Mouse (Mus musculus) heart, embryonic 11.5 days (tissue): Measurements from ENCODE around the gene Tbc1d17. TPM values are rescaled to one million over a fixed set of nuclear protein-coding genes. Genes with fewer than 3 reads are reported as not detected.
A peak's percentile ranks its signal among the peaks of the same experiment; 100 is the strongest.

ENCODE experiments used
- ATAC-seq: fragments of 200-750 bp; cut with Nextera tagmentation; replicated peaks from 2 replicates; pipeline ENCODE4 v1.8.0; 2017; ENCODE audit warnings: moderate library complexity; ENCODE audit not compliant: insufficient number of reproducible peaks, low FRiP score, low TSS enrichment
- H3K27ac ChIP-seq: fragments of 300-500 bp; sonication (generic); 2 replicates; pipeline ENCODE4 v1.5.1; 2014; ENCODE audit warnings: mild to moderate bottlenecking, low read depth, low read length
- H3K27me3 ChIP-seq: fragments of 300-500 bp; sonication (generic); 2 replicates; pipeline ENCODE4 v1.6.1; 2014; ENCODE audit warnings: mild to moderate bottlenecking, low read length, mixed read lengths; ENCODE audit not compliant: control insufficient read depth, insufficient read depth
- H3K36me3 ChIP-seq: fragments of 300-500 bp; sonication (generic); 2 replicates; pipeline ENCODE4 v1.6.1; 2014; ENCODE audit warnings: mild to moderate bottlenecking, low read length, moderate library complexity, mixed read lengths; ENCODE audit not compliant: control insufficient read depth, insufficient read depth
- H3K4me1 ChIP-seq: fragments of 300-500 bp; sonication (generic); 2 replicates; pipeline ENCODE4 v1.6.1; 2014; ENCODE audit warnings: low read length; ENCODE audit not compliant: control insufficient read depth, insufficient read depth
- H3K4me2 ChIP-seq: fragments of 300-500 bp; sonication (generic); 2 replicates; pipeline ENCODE4 v1.6.1; 2014; ENCODE audit warnings: mild to moderate bottlenecking, moderate library complexity
- H3K4me3 ChIP-seq: fragments of 300-500 bp; sonication (generic); 2 replicates; pipeline ENCODE4 v1.5.1; 2014; ENCODE audit warnings: low read depth, low read length
- H3K9ac ChIP-seq: fragments of 300-500 bp; sonication (generic); 2 replicates; pipeline ENCODE4 v1.6.1; 2014; ENCODE audit warnings: mild to moderate bottlenecking, low read depth, low read length, moderate library complexity
- H3K9me3 ChIP-seq: fragments of 300-500 bp; sonication (generic); replicated peaks from 2 replicates; pipeline ENCODE4 v1.6.1; 2016; ENCODE audit warnings: low read length; ENCODE audit not compliant: control insufficient read depth
- WGBS: fragments of 180-500 bp; shearing (Covaris S2); extraction: QIAGEN DNeasy Blood & Tissue Kit; methylation state at CpG from one replicate; pipeline ENCODE4 v1.1.7; 2014; ENCODE audit not compliant: insufficient replicate concordance; 5-methylcytosine and 5-hydroxymethylcytosine counted together
- polyA plus RNA-seq: library from polyadenylated mRNA; unstranded; fragments of >200 nt; fragmentation: Nextera tagmentation; extraction: Ambion mirVana; gene quantifications from 2 replicates; pipeline ENCODE4 v1.2.1, GENCODE M21; 2014

The Tbc1d17 gene
- 48.2 and 49.2 TPM in 2 replicates for polyA plus RNA-seq

DNA sequence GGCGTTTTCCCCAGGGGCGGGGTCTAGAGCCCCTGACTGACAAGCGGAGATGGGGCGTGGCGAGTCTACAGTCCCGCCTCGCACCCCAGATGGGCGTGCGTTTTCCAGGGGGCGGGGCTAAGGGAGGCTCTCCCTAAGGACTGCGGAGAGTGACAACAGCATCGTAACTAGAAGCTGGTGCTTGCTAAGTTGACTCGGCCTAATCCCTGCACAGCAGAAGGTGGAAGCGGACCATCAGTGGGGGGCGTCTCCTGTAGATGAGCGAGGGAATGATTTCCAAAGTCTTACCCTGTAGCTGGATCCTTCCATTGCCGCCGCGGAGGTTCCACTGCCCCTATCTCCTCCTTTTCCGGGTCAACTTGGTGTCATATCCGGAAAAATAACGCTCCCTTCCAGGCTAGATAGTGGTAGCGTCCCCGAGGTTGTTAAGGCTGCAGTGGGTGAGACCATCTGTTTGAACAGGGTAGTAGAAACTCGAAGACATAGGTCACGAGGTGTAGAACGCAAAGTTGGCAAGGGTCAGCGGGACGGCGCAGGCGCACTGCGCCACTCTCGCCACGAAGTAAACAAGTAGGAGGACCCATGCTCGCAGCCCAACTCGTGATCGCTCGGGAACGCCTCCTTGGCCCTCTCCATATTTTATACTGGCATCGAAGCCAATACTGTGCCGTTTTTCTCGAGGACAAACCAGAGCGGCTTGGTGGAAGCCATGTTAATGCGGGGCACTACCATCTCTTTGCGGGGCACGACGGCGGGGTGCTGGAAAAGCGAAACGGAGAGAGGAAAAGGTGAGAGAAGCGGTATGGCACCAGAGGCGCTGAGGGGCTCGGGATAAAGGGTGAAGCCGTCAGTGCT lies at the start of gene Tbc1d17, which contains the start of gene Akt1s1:
Tbc1d17 (minus strand) TSS at position 519 of the 855 bp plus-strand sequence.
Akt1s1 (plus strand) TSS at position 431 of the 855 bp plus-strand sequence.
- H3K9me3 ChIP-seq: no peaks in the 10 kb centered on the region
- peak within 1 kb of the TSS; percentile 96 for H3K4me2 ChIP-seq
- H3K27me3 ChIP-seq: no peaks in the 10 kb centered on the region
- peak within 1 kb of the TSS; percentile 97 for H3K27ac ChIP-seq
- peak within 1 kb of the TSS; percentile 93 for H3K9ac ChIP-seq
- H3K4me3 ChIP-seq: peak within 1 kb of the TSS; percentile 87
- peaks cover 19% of the 10 kb centered on the region for H3K36me3 ChIP-seq
- under 1% methylated on average over 54 of the region's 54 CpGs for WGBS
- H3K4me1 ChIP-seq: peaks cover 17% of the 10 kb centered on the region
- peak; percentile 81 for ATAC-seq

DNA sequence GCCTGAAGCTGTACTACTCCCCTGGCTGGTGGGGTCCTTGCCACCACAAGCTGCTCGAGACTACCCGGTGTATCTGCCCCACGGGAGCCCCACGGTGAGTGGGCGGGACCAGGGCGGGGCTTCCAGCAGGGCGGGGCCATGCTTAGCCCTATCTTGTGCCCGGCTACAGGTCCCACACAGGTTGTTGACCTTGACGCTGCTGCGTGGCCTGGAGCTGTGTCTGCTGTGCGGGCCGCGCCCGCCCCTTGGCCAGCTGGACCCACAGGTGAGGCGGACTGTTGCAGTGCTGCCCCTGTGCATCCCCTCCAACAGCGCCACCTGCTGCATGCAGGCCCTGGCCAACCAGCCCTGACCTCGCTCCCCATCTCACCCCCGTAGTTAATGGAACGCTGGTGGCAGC lies 49.7 kb upstream of the Tbc1d17 start:
- no peak for ATAC-seq
- 32% methylated on average over 19 of the region's 19 CpGs for WGBS
- no peaks in the 10 kb centered on the region for H3K27me3 ChIP-seq
- H3K4me1 ChIP-seq: peaks cover 26% of the 10 kb centered on the region
- H3K4me3 ChIP-seq: no peak overlapping the region
- H3K36me3 ChIP-seq: peaks cover 11% of the 10 kb centered on the region
- no peaks in the 10 kb centered on the region for H3K9me3 ChIP-seq
- no peak overlapping the region for H3K9ac ChIP-seq
- no peak overlapping the region for H3K27ac ChIP-seq
- peak overlapping the region; percentile 7; the same call in 1 of the 2 replicates for H3K4me2 ChIP-seq

DNA sequence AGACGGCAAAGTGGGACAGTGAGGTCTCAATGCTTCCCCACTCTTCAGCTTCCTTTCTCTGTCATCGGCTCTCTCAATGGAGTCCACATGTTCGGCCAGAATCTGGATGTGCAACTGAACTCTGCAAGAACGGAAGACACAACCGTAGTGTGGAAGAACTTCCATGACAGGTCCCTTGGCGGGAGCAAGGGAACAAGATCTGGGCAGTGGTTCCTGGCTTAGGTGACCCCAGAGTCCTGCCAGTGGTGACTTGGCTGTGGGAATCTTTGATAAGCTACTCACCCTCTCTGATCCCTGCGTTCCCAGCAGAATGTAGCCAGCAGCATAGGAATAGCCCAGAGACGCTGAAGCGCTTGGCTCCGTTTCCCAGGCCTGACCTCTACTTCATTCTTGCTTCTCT lies 47.6 kb upstream of the Tbc1d17 start:
- H3K4me1 ChIP-seq: peaks cover 19% of the 10 kb centered on the region
- peak overlapping the region; percentile 72 for H3K27ac ChIP-seq
- no peaks in the 10 kb centered on the region for H3K27me3 ChIP-seq
- H3K4me3 ChIP-seq: peak overlapping the region; percentile 51
- H3K9me3 ChIP-seq: no peaks in the 10 kb centered on the region
- peak overlapping the region; percentile 79 for H3K4me2 ChIP-seq
- H3K9ac ChIP-seq: peak overlapping the region; percentile 77
- WGBS: 43% methylated on average over 10 of the region's 10 CpGs
- no peak for ATAC-seq
- H3K36me3 ChIP-seq: no peaks in the 10 kb centered on the region; the same call in 1 of the 2 replicates

DNA sequence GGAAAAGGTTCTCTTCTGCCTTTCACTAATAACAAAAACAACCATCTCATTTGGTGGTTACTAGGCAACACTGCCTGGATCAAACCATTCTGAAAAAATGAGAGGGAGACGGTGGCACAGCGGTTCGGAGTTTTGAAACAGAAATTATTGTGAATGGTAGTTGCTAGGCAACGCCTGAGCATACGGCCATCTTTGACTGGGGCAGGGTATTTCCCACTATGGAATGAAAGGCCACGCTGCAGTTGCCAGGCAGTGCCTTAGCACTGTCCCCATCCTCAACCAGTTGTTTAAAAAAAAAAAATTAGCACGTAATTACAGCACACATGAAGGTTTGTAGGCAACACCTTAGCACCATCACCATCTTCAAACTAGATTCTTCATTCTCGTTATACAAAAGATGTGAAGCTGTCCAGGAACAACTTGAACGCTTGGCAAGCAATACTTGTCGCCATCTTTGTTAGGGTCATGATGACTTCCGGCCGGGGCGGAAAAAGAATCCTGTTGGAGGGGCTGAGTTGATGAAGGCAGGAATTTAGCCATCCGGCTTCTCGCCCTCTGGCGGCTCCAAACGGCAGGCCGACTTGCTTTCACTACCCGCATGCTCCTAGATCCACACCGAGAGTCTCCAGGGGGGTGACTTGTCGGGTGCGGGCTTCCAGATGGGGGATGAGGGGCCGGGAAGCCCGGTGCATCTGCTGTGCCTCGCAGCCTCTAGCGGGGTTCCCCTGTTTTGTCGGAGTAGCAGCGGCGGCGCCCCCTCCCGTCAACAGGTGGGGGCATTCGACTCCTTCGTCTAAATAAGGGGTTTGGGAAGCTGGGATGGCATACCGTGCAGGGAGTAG lies 46.9 kb upstream of the Tbc1d17 start, which contains the start of gene Fuz:
Fuz (plus strand) TSS at position 487 of the 842 bp plus-strand sequence.
- Histone ChIP-seq H3K4me2 (peak within 1 kb of the TSS; percentile 79), H3K27me3 (no peaks in the 10 kb centered on the region), H3K9ac (peak within 1 kb of the TSS; percentile 77), H3K4me3 (peak within 1 kb of the TSS; percentile 51), H3K4me1 (peaks cover 17% of the 10 kb centered on the region), H3K27ac (peak within 1 kb of the TSS; percentile 72), H3K9me3 (no peaks in the 10 kb centered on the region), H3K36me3 (no peaks in the 10 kb centered on the region; the same call in 1 of the 2 replicates)
- 2% methylated on average over 34 of the region's 34 CpGs for WGBS
- 0 out of 2 replicates have a peak, but pooled peaks have one; percentile 18 for ATAC-seq

DNA sequence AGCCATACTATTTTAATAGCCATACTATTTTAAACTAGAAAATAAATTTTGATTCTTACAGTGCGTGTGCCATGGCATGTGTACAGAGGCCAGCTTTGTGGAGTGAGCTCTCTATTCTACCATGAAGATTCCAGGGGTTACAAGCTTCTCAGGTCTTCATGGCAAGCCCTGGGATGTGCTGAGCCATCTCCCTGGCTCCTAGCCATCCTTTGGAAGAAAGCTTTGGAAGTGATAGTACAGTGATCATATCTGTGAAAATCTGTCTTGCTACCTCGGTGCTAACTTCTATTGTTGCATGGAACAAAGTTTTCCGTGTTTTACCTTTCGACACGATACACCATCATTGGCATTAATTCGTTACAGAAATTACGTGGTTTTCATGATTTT lies 46.3 kb upstream of the Tbc1d17 start:
- WGBS: 73% methylated on average over 7 of the region's 7 CpGs
- peaks cover 20% of the 10 kb centered on the region for H3K4me1 ChIP-seq
- no peaks in the 10 kb centered on the region for H3K9me3 ChIP-seq
- H3K36me3 ChIP-seq: no peaks in the 10 kb centered on the region; the same call in 1 of the 2 replicates
- H3K4me3 ChIP-seq: peak overlapping the region; percentile 51
- no peaks in the 10 kb centered on the region for H3K27me3 ChIP-seq
- H3K9ac ChIP-seq: no peak overlapping the region
- peak overlapping the region; percentile 79 for H3K4me2 ChIP-seq
- peak overlapping the region; percentile 72; the same call in 1 of the 2 replicates for H3K27ac ChIP-seq
- no peak for ATAC-seq

- Histone ChIP-seq H3K9me3 (no peaks in the 10 kb centered on the region), H3K9ac (no peak overlapping the region), H3K27ac (no peak overlapping the region), H3K4me1 (peaks cover 22% of the 10 kb centered on the region), H3K4me2 (no peak overlapping the region), H3K36me3 (no peaks in the 10 kb centered on the region; the same call in 1 of the 2 replicates), H3K4me3 (no peak overlapping the region), H3K27me3 (no peaks in the 10 kb centered on the region)
- WGBS: 77% methylated on average over 3 of the region's 3 CpGs
- ATAC-seq: no peak
These were observed 45.3 kb upstream of the Tbc1d17 start for GRCm38 (mm10) chr7:44894175-44894574.

DNA sequence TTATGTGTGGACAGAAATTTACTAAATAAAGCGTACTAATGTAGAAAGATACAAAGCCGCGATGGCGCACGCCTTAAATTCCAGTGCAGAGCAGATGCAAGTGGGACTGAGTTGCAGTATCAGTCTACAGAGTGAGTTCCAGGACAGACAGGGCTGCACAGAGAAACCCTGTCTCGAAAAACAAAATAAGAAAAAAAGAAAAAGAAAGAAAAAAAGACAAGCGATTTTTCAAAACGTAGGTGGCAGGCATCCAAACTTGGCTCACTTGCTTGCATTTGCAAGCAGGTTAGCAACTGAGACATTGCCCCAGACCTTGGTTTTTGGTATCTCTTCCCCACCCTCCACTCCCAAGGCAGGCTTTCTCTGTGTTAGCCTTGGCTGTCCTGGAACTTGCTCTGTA lies 44.3 kb upstream of the Tbc1d17 start:
- H3K4me2 ChIP-seq: peak overlapping the region; percentile 45
- no peak overlapping the region for H3K9ac ChIP-seq
- peak overlapping the region; percentile 14; the same call in 1 of the 2 replicates for H3K4me3 ChIP-seq
- no peaks in the 10 kb centered on the region for H3K9me3 ChIP-seq
- H3K27me3 ChIP-seq: no peaks in the 10 kb centered on the region
- H3K36me3 ChIP-seq: no peaks in the 10 kb centered on the region
- 29% methylated on average over 8 of the region's 8 CpGs for WGBS
- H3K27ac ChIP-seq: peak overlapping the region; percentile 70
- ATAC-seq: no peak
- peaks cover 20% of the 10 kb centered on the region for H3K4me1 ChIP-seq

- H3K9ac ChIP-seq: peak within 1 kb of the TSS; percentile 91
- WGBS: under 1% methylated on average over 56 of the region's 56 CpGs
- H3K27ac ChIP-seq: peak within 1 kb of the TSS; percentile 90
These were observed 43.5 kb upstream of the Tbc1d17 start, which contains the start of gene Med25 for GRCm38 (mm10) chr7:44892276-44892921. Gene Med25 (minus strand): TSS chr7:44892712.

More at GRCm38 (mm10) chr7:44892276-44892921, 43.5 kb upstream of the Tbc1d17 start, which contains the start of gene Med25:
- Histone ChIP-seq H3K4me3 (peak within 1 kb of the TSS; percentile 81), H3K27me3 (no peaks in the 10 kb centered on the region), H3K9me3 (no peaks in the 10 kb centered on the region), H3K4me1 (peaks cover 20% of the 10 kb centered on the region), H3K4me2 (peak within 1 kb of the TSS; percentile 85), H3K36me3 (no peaks in the 10 kb centered on the region)
- ATAC-seq: peak; percentile 69
